Mouse (Mus musculus) heart, adult 2 months (tissue): Measurements from ENCODE around the gene Srp68. TPM values are rescaled to one million over a fixed set of nuclear protein-coding genes. Genes with fewer than 3 reads are reported as not detected.

Experiments used
- DNase-seq, 2 experiments: peaks; one replicate each; pipeline ENCODE4 v3.0.0; 2021
- H3K27ac ChIP-seq: fragments of 200-600 bp; 2 replicates; pipeline ENCODE4 v1.8.1; 2022
- H3K27me3 ChIP-seq: fragments of 200-500 bp; 2 replicates; pipeline ENCODE4 v1.6.1; 2012; ENCODE audit warnings: mild to moderate bottlenecking, low read length, inconsistent platforms, mixed read lengths; ENCODE audit not compliant: control insufficient read depth, insufficient read depth
- H3K36me3 ChIP-seq: fragments of 200-500 bp; 2 replicates; pipeline ENCODE4 v1.6.1; 2012; ENCODE audit warnings: low read length, inconsistent platforms; ENCODE audit not compliant: control insufficient read depth, insufficient read depth
- H3K4me1 ChIP-seq: fragments of 200-500 bp; 2 replicates; pipeline ENCODE4 v1.6.1; 2011; ENCODE audit warnings: low read length; ENCODE audit not compliant: control insufficient read depth, insufficient read depth
- H3K4me3 ChIP-seq: fragments of 200-600 bp; 2 replicates; pipeline ENCODE4 v1.8.1; 2022
- H3K79me2 ChIP-seq: fragments of 200-500 bp; replicated peaks from 2 replicates; pipeline ENCODE4 v1.6.1; 2012; ENCODE audit warnings: mild to moderate bottlenecking, inconsistent platforms, low read length, moderate library complexity, mixed read lengths; ENCODE audit not compliant: control insufficient read depth, insufficient read depth
- H3K9ac ChIP-seq: fragments of 200-500 bp; 2 replicates; pipeline ENCODE4 v1.6.1; 2012; ENCODE audit warnings: low read depth, mild to moderate bottlenecking, control low read depth, inconsistent platforms, low read length, mixed read lengths
- CTCF ChIP-seq: fragments of 200-600 bp; IDR thresholded peaks from 2 replicates; pipeline ENCODE4 v1.8.1; 2022; ENCODE audit warnings: antibody characterized with exemption, mild to moderate bottlenecking, moderate library complexity
- EP300 ChIP-seq: fragments of 200-500 bp; IDR thresholded peaks from 2 replicates; pipeline ENCODE4 v1.6.1; 2011; ENCODE audit warnings: low read depth, low read length, control low read depth; ENCODE audit not compliant: insufficient read depth
- POLR2A ChIP-seq: fragments of 200-500 bp; IDR thresholded peaks from 2 replicates; pipeline ENCODE4 v1.6.1; 2011; ENCODE audit warnings: mild to moderate bottlenecking, low read depth, low read length, control low read depth; ENCODE audit not compliant: insufficient read depth
- WGBS: fragments of 180-500 bp; shearing (Covaris S2); methylation state at CpG from one replicate; pipeline ENCODE4 v1.1.7; 2018; 5-methylcytosine and 5-hydroxymethylcytosine counted together
- intact Hi-C: fragments of 180-260 bp; cut with DNase I; formaldehyde crosslinking; loops from one replicate; pipeline ENCODE4 v1.15.1; 2025
- polyA plus RNA-seq: library from polyadenylated mRNA; depleted of rRNA; stranded (reverse); fragments of >200 nt; gene quantifications from 2 replicates; pipeline ENCODE4 v1.2.3, GENCODE M21; 2012
- total RNA-seq, 2 experiments: library from RNA; stranded (reverse); gene quantifications; 2 replicates each; pipeline ENCODE4 v1.2.3; 2021

The Srp68 gene
- total and polyA plus RNA-seq, 3 experiments: 40.0 to 71.2 (median 61.5) TPM

DNA sequence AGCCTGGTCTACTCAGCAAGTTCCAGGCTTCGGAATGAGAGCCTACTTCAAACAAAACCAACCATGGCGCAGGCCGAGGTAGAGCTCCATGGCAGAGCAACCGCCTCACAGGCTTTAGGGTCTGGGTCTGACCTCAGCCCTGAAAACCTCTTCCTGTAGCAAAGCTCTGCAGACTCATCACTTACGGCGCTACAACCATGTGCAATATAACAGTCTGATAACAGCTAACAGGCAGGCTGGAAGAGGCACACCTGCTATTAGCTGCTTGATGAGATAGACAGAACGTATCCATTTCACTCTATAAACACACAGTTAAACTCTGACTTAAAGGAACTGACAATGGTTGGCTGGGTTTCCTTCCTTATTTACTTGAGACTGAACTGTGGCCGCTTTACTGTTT is 14.6 kb downstream of the Srp68 start:
- no peak overlapping the region for H3K9ac ChIP-seq
- WGBS: 90% methylated on average over 8 of the region's 8 CpGs
- H3K27ac ChIP-seq: no peak overlapping the region
- H3K36me3 ChIP-seq: no peaks in the 10 kb centered on the region
- intact Hi-C loops: no loop called here
- DNase-seq: no peak
- 0 out of 2 replicates have a peak, but pooled peaks cover 1% of the 10 kb centered on the region for H3K79me2 ChIP-seq
- no peaks in the 10 kb centered on the region for H3K27me3 ChIP-seq
- H3K4me3 ChIP-seq: no peak overlapping the region
- TF ChIP-seq POLR2A: no peak
- TF ChIP-seq EP300: no peak
- no peak for TF ChIP-seq CTCF
- H3K4me1 ChIP-seq: no peaks in the 10 kb centered on the region

DNA sequence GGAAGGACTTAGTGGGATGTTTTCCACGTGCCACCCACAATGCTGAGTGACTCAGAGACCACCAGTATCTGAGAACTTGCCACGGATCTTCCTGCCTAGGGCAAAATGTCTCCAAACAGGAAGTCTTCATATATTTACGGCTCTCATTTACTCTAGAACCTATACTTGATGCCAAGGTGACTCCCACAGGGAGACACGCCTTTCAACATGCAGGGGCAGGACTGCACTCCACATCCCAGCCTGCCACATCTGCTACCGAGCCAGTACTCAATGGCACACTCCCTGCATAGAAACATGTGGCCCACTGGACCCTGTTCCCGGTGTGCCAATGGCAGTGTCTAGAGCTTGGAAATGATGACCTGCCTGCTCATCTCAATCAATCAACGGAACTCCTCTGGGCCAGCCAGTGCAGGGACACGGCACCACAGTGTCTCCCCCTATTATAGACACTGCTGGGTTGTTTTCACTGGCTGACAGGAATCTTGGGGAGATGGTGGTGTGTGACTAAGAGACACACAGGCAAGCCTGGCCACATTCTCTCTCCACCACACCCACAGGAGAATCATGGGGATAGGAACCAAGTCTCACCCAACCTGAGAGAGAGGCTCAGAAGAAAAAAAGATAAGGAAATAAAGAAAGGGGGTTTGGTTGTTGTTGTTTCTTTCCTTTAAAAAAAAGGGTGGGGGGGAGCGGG is 17.9 kb downstream of the Srp68 start:
- intact Hi-C loops: no loop called here
- no peaks in the 10 kb centered on the region for H3K27me3 ChIP-seq
- H3K4me1 ChIP-seq: no peaks in the 10 kb centered on the region
- H3K27ac ChIP-seq: no peak overlapping the region
- no peaks in the 10 kb centered on the region for H3K36me3 ChIP-seq
- TF ChIP-seq CTCF (no peak), POLR2A (no peak), EP300 (no peak)
- no peak for DNase-seq
- WGBS: 68% methylated on average over 9 of the region's 9 CpGs
- H3K4me3 ChIP-seq: no peak overlapping the region
- H3K9ac ChIP-seq: no peak overlapping the region
- H3K79me2 ChIP-seq: 0 out of 2 replicates have a peak, but pooled peaks cover 1% of the 10 kb centered on the region

DNA sequence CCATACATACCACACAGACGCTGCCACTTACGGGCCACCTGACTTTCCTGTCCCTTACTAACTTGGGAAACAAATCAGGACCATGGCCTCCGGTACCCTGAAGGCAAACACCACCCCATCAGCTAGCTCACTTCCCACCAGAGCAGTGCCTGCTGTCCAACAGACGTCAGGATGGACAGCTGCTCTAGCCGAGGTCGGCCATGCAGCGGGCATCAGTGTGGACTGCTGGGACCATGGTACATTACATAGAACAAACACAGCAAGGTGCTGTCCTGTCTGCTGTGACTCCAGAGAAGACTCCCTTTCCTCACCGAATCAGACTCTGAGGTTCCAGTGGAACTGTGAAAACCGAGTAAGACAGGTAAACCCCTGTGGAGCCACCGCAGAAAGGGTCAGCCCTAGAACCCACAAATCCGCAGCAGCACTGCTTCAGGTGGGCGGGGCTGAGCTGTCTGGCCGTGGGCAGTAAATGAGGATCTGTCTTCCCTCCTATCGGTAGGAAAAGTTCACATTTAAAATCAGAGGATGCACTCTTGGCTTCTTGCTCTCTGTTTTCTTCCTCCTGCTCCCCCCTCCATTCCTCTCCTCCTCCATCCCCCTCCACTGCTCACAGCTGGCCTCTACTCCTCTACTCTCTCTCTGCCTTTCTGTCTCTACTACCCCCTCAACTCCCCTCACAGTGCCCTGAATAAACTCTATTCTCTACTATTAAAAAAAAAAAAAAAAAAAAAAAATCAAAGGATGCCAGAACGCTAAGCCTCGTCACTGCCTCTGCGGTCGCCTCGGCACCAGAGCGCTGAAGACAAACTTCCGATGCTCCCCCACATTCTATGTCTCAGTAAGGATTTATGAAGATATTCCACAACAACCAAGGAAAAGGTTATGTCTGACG is 18.7 kb downstream of the Srp68 start:
- intact Hi-C loops: no loop called here
- Histone ChIP-seq H3K4me1 (no peaks in the 10 kb centered on the region), H3K27me3 (no peaks in the 10 kb centered on the region), H3K4me3 (no peak overlapping the region), H3K9ac (no peak overlapping the region), H3K79me2 (0 out of 2 replicates have a peak, but pooled peaks cover 1% of the 10 kb centered on the region), H3K36me3 (no peaks in the 10 kb centered on the region), H3K27ac (no peak overlapping the region)
- no peak for DNase-seq
- TF ChIP-seq EP300 (no peak), CTCF (no peak), POLR2A (no peak)
- 76% methylated on average over 22 of the region's 22 CpGs for WGBS

DNA sequence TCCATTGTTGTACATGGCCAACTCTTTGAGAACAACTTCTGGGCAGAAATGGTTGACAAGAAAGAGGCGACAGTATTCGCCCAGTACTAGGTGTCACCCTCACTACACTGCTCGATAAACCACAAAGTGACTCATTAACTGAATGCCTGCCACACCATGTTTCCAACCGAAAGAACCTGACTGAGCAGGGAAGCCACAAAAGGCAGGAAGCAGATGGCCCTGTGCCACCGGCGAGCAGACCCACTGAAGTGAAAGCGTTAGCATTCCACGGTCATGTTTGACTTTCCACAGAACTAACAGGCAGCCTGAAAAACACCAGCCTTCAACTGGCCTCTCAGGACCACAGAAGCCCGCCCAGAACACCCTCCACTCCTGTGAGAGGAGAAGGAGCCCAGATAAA is 19.4 kb downstream of the Srp68 start:
- 0 out of 2 replicates have a peak, but pooled peaks cover 1% of the 10 kb centered on the region for H3K79me2 ChIP-seq
- DNase-seq: no peak
- no peaks in the 10 kb centered on the region for H3K4me1 ChIP-seq
- intact Hi-C loops: no loop called here
- TF ChIP-seq POLR2A: no peak
- no peak for TF ChIP-seq CTCF
- no peak for TF ChIP-seq EP300
- H3K27me3 ChIP-seq: no peaks in the 10 kb centered on the region
- no peaks in the 10 kb centered on the region for H3K36me3 ChIP-seq
- no peak overlapping the region for H3K9ac ChIP-seq
- H3K4me3 ChIP-seq: no peak overlapping the region
- 67% methylated on average over 9 of the region's 9 CpGs for WGBS
- H3K27ac ChIP-seq: no peak overlapping the region

DNA sequence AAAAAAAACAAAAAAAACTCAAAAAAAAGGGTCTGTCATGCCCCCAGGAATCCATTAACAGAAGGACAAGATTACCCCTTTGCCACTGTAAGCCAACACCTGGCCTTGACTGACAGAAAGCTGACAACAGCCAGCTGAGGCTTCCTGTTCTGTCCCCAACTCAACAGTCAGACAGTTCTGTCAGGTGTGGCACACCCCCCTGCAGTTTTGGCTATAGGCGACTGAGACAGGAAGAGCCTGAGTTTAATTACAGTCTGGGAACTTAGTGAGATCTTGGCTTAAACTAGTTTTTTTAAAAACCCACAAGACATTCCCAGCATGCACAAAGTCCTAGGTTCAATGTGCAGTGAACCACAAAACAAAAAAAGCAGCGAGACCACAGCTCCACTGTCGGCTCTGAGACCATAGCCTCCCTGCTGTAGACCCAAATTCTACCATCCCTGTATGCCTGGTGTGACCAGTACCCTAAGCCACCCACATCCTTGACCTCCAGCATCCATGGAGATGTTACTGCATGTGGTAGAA is 20.9 kb downstream of the Srp68 start:
- intact Hi-C loops: no loop called here
- Histone ChIP-seq H3K79me2 (0 out of 2 replicates have a peak, but pooled peaks cover 1% of the 10 kb centered on the region), H3K4me3 (no peak overlapping the region), H3K27ac (no peak overlapping the region), H3K36me3 (no peaks in the 10 kb centered on the region), H3K4me1 (no peaks in the 10 kb centered on the region), H3K27me3 (no peaks in the 10 kb centered on the region), H3K9ac (no peak overlapping the region)
- TF ChIP-seq EP300 (no peak), CTCF (no peak), POLR2A (no peak)
- DNase-seq: no peak
- WGBS: 85% methylated on average over 3 of the region's 3 CpGs
